Mouse (Mus musculus) hindbrain, embryonic 15.5 days (tissue): Measurements from ENCODE around the gene Trp73. TPM values are rescaled to one million over a fixed set of nuclear protein-coding genes. Genes with fewer than 3 reads are reported as not detected.

Experiments used
- ATAC-seq: fragments of 200-750 bp; cut with Nextera tagmentation; 2 replicates; pipeline ENCODE4 v1.8.0; 2017; ENCODE audit warnings: low read depth, moderate number of reproducible peaks, moderate TSS enrichment; ENCODE audit not compliant: low FRiP score
- H3K27ac ChIP-seq: fragments of 300-500 bp; sonication (generic); replicated peaks from 2 replicates; pipeline ENCODE4 v1.5.1; 2015; ENCODE audit warnings: mild to moderate bottlenecking, inconsistent platforms
- H3K27me3 ChIP-seq: fragments of 300-500 bp; sonication (generic); 2 replicates; pipeline ENCODE4 v1.6.1; 2015; ENCODE audit warnings: control low read depth, inconsistent platforms
- H3K36me3 ChIP-seq: fragments of 300-500 bp; sonication (generic); 2 replicates; pipeline ENCODE4 v1.6.1; 2015; ENCODE audit warnings: control low read depth, inconsistent platforms
- H3K4me1 ChIP-seq: fragments of 300-500 bp; sonication (generic); replicated peaks from 2 replicates; pipeline ENCODE4 v1.6.1; 2015; ENCODE audit warnings: control low read depth, inconsistent platforms
- H3K4me2 ChIP-seq: fragments of 300-500 bp; sonication (generic); 2 replicates; pipeline ENCODE4 v1.6.1; 2015; ENCODE audit warnings: moderate library complexity, mild to moderate bottlenecking, inconsistent platforms
- H3K4me3 ChIP-seq: fragments of 300-500 bp; sonication (generic); 2 replicates; pipeline ENCODE4 v1.5.1; 2015; ENCODE audit warnings: mild to moderate bottlenecking, inconsistent platforms
- H3K9ac ChIP-seq: fragments of 300-500 bp; sonication (generic); 2 replicates; pipeline ENCODE4 v1.6.1; 2015; ENCODE audit warnings: inconsistent platforms
- H3K9me3 ChIP-seq: fragments of 300-500 bp; sonication (generic); 2 replicates; pipeline ENCODE4 v1.6.1; 2016; ENCODE audit warnings: control low read depth, inconsistent platforms
- WGBS: fragments of 180-500 bp; shearing (Covaris S2); methylation state at CpG from one replicate; pipeline ENCODE4 v1.1.7; 2015; 5-methylcytosine and 5-hydroxymethylcytosine counted together
- polyA plus RNA-seq: library from polyadenylated mRNA; unstranded; fragments of >200 nt; fragmentation: Nextera tagmentation; extraction: Ambion mirVana; gene quantifications from 2 replicates; pipeline ENCODE4 v1.2.1, GENCODE M21; 2015

Trp73 gene
- polyA plus RNA-seq, result 0.31 and 0.92 TPM in 2 replicates

DNA sequence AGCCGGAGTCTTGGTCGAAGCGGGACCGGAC is at the start of gene Trp73:
TSS of gene Trp73 (minus strand) at position 27 of the 31 bp plus-strand sequence.
- H3K4me2 ChIP-seq, result peak within 1 kb of the TSS; percentile 89
- no peaks in the 10 kb centered on the region for H3K9me3 ChIP-seq
- peaks cover 38% of the 10 kb centered on the region for H3K4me1 ChIP-seq
- ATAC-seq, result no peak
- peak within 1 kb of the TSS; percentile 84 for H3K4me3 ChIP-seq
- no peaks in the 10 kb centered on the region for H3K36me3 ChIP-seq
- peaks cover 49% of the 10 kb centered on the region for H3K27me3 ChIP-seq
- no peak within 1 kb of the TSS for H3K27ac ChIP-seq
- no CpG with 5 or more reads among the region's 4 CpGs for WGBS
- H3K9ac ChIP-seq, result peak within 1 kb of the TSS; percentile 36

DNA sequence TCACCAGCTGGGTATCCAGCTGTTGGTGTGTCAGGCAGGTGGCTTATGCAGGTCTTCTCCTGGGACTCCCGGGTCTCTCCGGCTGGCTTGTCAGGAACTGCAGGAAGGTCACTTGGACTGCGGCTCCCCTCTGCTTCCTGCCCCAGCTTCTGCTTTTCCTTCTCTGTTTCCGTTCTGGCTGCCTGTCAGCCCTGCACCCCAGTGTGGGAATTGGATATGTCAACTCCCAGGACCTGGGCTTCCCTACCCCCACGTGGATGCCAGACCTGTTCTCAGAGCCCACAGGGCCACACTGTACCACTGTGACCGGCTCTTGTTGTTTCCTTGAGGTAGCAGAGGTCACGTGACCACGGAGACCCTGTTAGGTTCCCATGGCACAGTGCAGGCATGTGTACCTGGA is 48.9 kb upstream of the Trp73 start:
- Histone ChIP-seq H3K27me3 (no peaks in the 10 kb centered on the region), H3K4me1 (no peaks in the 10 kb centered on the region), H3K36me3 (no peaks in the 10 kb centered on the region), H3K9ac (no peak overlapping the region), H3K4me3 (no peak overlapping the region), H3K9me3 (no peaks in the 10 kb centered on the region), H3K27ac (no peak overlapping the region), H3K4me2 (no peak overlapping the region)
- ATAC-seq, result no peak
- 68% methylated on average over 8 of the region's 8 CpGs for WGBS

DNA sequence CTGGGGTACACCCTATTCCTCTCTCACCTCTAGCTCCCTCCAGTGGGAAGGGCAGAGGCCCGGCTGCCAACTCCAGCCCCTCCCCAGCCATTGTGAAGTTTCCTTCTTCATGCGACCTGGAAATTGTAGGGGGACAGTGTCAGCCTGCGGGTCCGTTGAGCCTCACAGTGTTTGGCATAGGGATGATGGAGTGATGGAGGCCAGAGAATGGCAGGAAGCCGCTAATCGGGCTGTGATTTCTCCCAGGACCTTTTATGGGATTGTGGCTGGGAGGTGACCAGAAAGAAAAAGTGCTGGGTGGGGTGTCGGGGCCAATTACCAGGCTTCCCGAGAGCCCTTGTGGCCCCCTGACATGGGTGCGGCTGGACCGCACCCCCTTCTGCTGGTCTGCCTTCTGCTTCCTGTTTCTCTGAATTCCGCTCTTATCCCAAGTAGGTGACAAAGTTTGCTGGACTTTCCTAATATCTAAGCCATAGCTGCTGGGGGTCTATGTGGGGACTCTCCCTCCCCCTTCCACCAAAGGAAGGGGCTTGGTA is 46.1 kb upstream of the Trp73 start:
- no peaks in the 10 kb centered on the region for H3K36me3 ChIP-seq
- no peaks in the 10 kb centered on the region for H3K4me1 ChIP-seq
- ATAC-seq, result no peak
- no peak overlapping the region for H3K4me3 ChIP-seq
- no peak overlapping the region for H3K9ac ChIP-seq
- no peak overlapping the region for H3K4me2 ChIP-seq
- H3K9me3 ChIP-seq, result no peaks in the 10 kb centered on the region
- no peak overlapping the region for H3K27ac ChIP-seq
- H3K27me3 ChIP-seq, result no peaks in the 10 kb centered on the region
- WGBS, result 84% methylated on average over 11 of the region's 11 CpGs

DNA sequence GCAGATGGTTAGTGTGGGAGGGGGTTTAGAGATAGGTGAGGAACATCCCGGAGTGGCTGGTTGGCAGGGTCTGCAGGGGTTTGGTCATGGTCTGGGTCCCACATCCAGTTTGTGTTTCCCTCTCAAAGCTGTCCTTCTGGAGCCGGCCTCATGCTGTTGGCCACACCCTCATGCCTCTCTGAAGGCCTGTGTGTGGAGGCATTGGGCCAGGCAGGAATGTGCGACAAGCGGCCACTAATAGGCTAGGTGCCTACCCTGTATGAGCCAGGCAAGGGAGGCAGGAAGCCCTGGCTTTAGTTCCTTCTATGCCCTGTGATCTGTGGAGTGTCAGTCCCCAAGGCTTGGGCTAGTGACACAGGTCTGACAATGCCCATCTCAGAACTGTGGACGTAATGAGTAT is 45.0 kb upstream of the Trp73 start:
- H3K36me3 ChIP-seq, result no peaks in the 10 kb centered on the region
- H3K9me3 ChIP-seq, result no peaks in the 10 kb centered on the region
- ATAC-seq, result no peak
- H3K27me3 ChIP-seq, result no peaks in the 10 kb centered on the region
- no peak overlapping the region for H3K4me2 ChIP-seq
- no peaks in the 10 kb centered on the region for H3K4me1 ChIP-seq
- no peak overlapping the region for H3K27ac ChIP-seq
- H3K9ac ChIP-seq, result no peak overlapping the region
- 73% methylated on average over 5 of the region's 5 CpGs for WGBS
- H3K4me3 ChIP-seq, result no peak overlapping the region

DNA sequence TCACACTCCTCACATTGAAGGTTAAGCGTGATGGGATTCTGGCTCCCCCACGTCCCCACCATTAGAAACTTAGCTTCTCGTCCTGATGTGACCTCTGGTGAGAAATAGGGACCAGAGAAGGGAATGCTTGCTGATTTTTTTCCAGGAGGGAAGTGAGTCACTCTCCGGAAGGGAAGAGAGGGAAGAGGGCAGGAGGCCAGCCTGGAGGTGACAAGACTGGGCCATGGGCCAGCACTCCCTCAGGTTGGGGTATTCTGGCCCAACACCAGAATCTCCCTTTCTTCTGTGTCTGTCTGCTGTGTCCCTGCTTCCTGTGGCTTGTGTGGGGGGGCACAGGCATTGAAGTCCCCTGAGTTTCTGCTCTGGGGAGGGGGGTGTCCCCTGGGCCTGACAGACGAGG is 43.6 kb upstream of the Trp73 start:
- no peak overlapping the region for H3K27ac ChIP-seq
- no peak overlapping the region for H3K4me3 ChIP-seq
- no peak overlapping the region for H3K9ac ChIP-seq
- no peak for ATAC-seq
- H3K36me3 ChIP-seq, result no peaks in the 10 kb centered on the region
- H3K9me3 ChIP-seq, result no peaks in the 10 kb centered on the region
- no peak overlapping the region for H3K4me2 ChIP-seq
- no peaks in the 10 kb centered on the region for H3K27me3 ChIP-seq
- H3K4me1 ChIP-seq, result no peaks in the 10 kb centered on the region
- 75% methylated on average over 5 of the region's 5 CpGs for WGBS

DNA sequence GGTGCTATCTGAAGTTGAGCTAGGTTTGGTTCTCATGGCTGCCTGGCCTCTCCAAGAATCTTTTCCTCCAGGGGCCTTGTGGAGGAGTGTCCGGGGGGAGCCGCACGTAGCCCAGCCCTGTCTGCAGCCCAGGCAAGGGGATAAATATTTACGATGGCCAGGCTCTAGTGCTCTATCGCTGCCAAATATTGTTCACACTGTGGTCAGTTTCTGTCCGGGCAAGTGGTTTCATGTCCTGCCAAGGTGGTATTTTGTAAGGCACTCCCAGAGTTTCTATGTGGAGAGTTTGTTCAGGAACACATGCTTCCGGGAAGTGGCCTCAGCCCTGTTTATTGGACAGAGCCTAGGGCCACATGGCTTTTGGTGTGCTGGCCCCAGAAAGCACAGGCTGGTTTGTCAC is 41.0 kb upstream of the Trp73 start:
- Histone ChIP-seq H3K4me3 (no peak overlapping the region), H3K27ac (no peak overlapping the region), H3K36me3 (no peaks in the 10 kb centered on the region), H3K9ac (no peak overlapping the region), H3K27me3 (no peaks in the 10 kb centered on the region), H3K4me1 (no peaks in the 10 kb centered on the region), H3K9me3 (no peaks in the 10 kb centered on the region), H3K4me2 (no peak overlapping the region)
- no peak for ATAC-seq
- 91% methylated on average over 7 of the region's 7 CpGs for WGBS

DNA sequence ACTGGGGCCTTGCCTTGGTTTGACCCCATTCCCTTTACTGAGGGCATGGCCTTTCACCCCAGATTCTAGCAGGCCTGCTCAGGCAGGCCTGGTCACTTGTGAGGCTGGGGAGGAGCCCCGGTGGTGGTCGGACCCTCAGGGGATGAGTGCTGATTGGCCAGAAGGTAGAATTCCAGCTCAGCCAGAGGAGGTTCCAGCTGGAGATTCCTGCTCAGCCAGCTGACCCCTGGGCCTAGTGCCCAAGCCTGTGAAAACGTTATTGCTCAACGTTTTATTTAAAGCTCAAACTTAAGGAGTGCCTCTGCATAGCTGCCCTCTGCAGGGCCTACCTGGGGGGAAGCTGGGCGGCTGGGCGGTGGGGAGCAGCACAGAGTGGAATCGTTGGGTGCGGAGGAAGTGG is 37.2 kb upstream of the Trp73 start:
- no peaks in the 10 kb centered on the region for H3K36me3 ChIP-seq
- no peak overlapping the region for H3K27ac ChIP-seq
- H3K27me3 ChIP-seq, result no peaks in the 10 kb centered on the region
- H3K9ac ChIP-seq, result no peak overlapping the region
- H3K4me2 ChIP-seq, result no peak overlapping the region
- ATAC-seq, result no peak
- no peaks in the 10 kb centered on the region for H3K9me3 ChIP-seq
- H3K4me3 ChIP-seq, result no peak overlapping the region
- no peaks in the 10 kb centered on the region for H3K4me1 ChIP-seq
- 77% methylated on average over 8 of the region's 8 CpGs for WGBS

DNA sequence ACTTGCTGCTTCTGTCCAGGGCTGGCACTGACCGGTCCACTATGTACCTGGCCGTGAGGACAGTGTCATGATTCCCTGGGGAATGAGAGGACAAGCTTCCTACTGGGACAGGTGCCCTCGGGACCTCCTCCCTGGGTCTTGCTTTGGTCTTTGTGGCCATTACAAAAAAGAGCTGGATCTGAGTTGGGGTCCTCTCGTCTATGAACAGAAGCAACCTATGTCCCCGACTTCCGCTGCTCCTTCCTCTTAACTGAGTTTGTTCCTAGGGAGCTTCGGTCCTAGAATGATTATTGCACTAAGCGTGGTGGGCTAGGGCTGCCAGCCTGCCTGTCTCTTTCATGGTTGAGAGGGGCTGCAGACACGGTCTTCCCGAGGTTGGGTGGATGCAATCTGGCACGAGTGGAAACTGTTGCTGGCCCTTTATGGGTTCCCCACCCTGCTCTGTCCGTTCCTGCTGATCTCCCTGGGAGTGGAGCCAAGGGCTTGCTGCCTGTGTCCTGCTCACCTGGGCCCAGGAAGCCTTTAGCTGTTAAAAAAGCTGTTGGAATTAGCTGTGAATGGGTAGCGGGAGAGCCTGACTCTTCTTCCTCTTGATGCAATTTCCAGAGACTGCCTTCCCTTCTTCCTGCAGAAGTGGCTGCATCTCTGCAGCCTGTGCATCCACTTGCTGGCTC is 32.1 kb upstream of the Trp73 start:
- 39% methylated on average over 13 of the region's 13 CpGs for WGBS

DNA sequence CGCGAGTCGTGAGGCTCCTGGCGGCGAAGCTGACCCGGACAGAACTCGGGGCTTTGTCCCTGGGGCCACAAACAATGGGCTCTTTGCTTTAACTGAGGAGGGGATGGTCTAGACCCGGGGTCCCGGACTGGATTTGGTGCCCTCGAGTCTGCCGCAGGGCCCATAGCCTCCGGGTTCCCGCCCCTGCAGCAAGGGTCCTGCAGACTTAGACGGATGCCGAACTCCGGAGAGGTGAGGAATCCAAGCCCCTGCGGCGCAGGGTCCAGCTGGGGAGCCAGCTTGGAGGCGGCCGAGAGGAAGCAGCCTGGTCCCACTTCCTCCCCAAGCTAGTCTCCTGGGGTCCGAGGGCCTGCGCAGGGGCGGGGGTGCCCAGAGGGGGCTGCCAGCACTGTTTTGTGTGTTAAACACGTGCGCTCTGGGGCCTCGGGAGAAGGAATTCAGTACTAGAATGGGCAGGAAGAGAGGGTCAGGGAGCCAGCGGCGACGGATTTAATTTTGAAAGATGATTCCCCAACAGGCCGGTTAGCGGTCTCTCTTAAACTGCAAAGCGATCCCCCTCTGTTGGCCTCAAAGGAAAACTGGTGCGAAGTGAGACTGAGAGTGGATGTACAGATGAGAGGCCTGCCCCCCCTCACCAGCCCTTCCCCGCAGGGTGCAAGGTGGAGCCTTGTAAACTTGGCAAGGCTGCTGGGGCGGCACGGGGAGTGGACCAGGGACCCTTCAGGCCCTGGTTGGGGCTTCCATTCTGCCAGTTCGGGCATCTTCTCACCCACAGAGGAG is 31.3 kb upstream of the Trp73 start:
- Histone ChIP-seq H3K9me3 (no peaks in the 10 kb centered on the region), H3K27me3 (peaks cover 25% of the 10 kb centered on the region), H3K4me1 (peaks cover 22% of the 10 kb centered on the region), H3K4me3 (peak overlapping the region; percentile 46), H3K9ac (peak overlapping the region; percentile 20), H3K27ac (no peak overlapping the region), H3K36me3 (no peaks in the 10 kb centered on the region), H3K4me2 (peak overlapping the region; percentile 92)
- under 1% methylated on average over 37 of the region's 37 CpGs for WGBS
- ATAC-seq, result peak; percentile 35; the same call in 1 of the 2 replicates

More for the DNA sequence above, 32.1 kb upstream of the Trp73 start:
- Histone ChIP-seq H3K27me3 (peaks cover 25% of the 10 kb centered on the region), H3K4me1 (peaks cover 22% of the 10 kb centered on the region), H3K9ac (no peak overlapping the region), H3K4me2 (peak overlapping the region; percentile 92), H3K9me3 (no peaks in the 10 kb centered on the region), H3K36me3 (no peaks in the 10 kb centered on the region), H3K4me3 (peak overlapping the region; percentile 46), H3K27ac (no peak overlapping the region)
- no peak for ATAC-seq

DNA sequence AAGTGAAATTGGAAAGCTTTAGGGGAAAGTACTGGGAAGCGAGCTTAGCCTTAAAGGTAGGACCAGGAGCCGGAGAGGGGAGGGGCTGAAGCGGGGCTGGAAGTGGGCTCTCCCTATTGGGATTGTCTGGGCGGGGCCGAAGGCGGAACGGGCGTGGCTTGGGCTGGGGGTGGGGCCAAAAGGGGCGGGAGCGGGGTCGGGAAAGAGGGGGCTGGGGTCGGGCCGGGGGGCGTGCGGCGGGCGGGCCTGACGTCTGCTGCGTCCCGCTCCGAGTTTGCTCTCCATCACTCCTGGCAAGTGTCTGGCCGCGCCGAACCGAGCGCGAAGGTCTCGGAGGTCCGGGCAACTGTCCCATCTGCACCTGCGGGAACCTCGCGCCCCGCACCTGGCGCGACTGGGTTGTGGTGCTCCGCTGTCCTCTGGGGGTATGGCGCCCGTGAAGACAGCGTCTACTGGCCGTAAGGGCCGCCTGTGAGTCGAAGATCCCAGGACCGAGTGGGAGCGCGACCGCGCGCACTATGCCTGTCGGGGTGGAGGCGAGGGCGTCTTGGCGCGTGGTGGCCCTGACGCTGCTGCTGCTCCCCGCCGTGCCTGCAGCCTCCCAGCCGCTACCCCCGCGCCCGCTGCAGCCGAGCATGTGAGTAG is 30.6 kb upstream of the Trp73 start, which contains the start of gene Megf6:
TSS of gene Megf6 (plus strand) at position 225 of the 645 bp plus-strand sequence.
- H3K9ac ChIP-seq, result peak within 1 kb of the TSS; percentile 20
- peak within 1 kb of the TSS; percentile 46 for H3K4me3 ChIP-seq
- peaks cover 25% of the 10 kb centered on the region for H3K27me3 ChIP-seq
- peak; percentile 39; the same call in 1 of the 2 replicates for ATAC-seq
- no peaks in the 10 kb centered on the region for H3K36me3 ChIP-seq
- WGBS, result under 1% methylated on average over 43 of the region's 61 CpGs
- H3K9me3 ChIP-seq, result no peaks in the 10 kb centered on the region
- peak within 1 kb of the TSS; percentile 92 for H3K4me2 ChIP-seq
- H3K4me1 ChIP-seq, result peaks cover 22% of the 10 kb centered on the region
- H3K27ac ChIP-seq, result no peak within 1 kb of the TSS

DNA sequence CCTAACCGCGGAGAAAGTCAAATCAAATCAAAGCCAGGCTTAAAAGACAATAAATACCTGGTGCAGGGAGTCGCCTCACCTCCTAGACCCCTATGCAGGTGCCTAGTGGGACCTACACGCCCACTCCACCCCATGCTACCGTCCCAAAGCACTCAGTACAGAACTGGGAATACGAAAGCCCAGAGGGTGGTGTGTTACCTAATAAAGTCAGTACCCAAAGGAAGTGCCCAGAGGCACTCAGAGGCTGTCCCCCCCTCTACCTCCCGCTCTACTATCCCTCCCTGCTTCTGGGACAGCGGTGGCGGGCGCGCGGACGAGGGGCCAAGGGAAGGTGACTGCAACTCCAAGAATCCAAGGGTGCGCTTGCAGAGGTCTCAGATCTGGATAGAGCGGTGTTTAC is 30.0 kb upstream of the Trp73 start:
- Histone ChIP-seq H3K27ac (no peak overlapping the region), H3K36me3 (no peaks in the 10 kb centered on the region), H3K9ac (no peak overlapping the region), H3K4me1 (peaks cover 22% of the 10 kb centered on the region), H3K4me3 (peak overlapping the region; percentile 46), H3K27me3 (peaks cover 25% of the 10 kb centered on the region), H3K9me3 (no peaks in the 10 kb centered on the region), H3K4me2 (peak overlapping the region; percentile 92)
- 1% methylated on average over 15 of the region's 15 CpGs for whole genome bisulfite sequencing
- no peak for ATAC-seq

DNA sequence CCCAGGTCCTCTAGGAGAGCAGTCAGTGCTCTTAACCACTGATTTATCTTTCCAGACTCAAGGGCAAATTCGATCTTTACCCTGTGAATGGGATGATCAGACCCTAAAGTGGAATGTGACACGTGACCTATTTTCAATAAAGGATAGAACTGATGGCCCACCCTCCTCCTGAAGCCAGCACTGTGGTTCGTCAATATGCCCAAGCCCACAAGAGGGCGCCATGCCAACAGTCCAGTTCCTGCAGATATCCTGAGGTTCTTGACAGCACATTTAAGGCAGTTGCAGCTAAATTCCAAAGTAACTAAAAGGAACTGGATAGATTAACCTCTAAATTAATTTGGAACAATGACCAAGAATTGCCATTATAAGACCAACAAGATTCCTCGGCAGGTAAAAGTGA is 27.0 kb upstream of the Trp73 start:
- ATAC-seq, result no peak
- Histone ChIP-seq H3K36me3 (no peaks in the 10 kb centered on the region), H3K4me3 (no peak overlapping the region), H3K4me2 (no peak overlapping the region), H3K27me3 (peaks cover 24% of the 10 kb centered on the region), H3K9ac (no peak overlapping the region), H3K4me1 (peaks cover 21% of the 10 kb centered on the region), H3K9me3 (no peaks in the 10 kb centered on the region), H3K27ac (no peak overlapping the region)
- 26% methylated on average over 5 of the region's 5 CpGs for WGBS
